Mouse (Mus musculus) bone marrow, adult 2 months (tissue): ENCODE results near the gene Rmnd5a. TPM values are rescaled to one million over a fixed set of nuclear protein-coding genes. Genes with fewer than 3 reads are reported as not detected.

Source experiments
- H3K27ac ChIP-seq: fragments of 200-500 bp; 2 replicates; pipeline ENCODE4 v1.5.1; 2012; ENCODE audit warnings: low read depth, mild to moderate bottlenecking, control low read depth, inconsistent platforms, low read length; ENCODE audit not compliant: control insufficient read depth, poor library complexity, insufficient read depth
- H3K4me1 ChIP-seq: fragments of 200-500 bp; 2 replicates; pipeline ENCODE4 v1.6.1; 2011; ENCODE audit warnings: low read length; ENCODE audit not compliant: control insufficient read depth, insufficient read depth
- H3K4me3 ChIP-seq: fragments of 200-500 bp; replicated peaks from 2 replicates; pipeline ENCODE3; 2011; ENCODE audit warnings: mild to moderate bottlenecking, low read depth, low read length, control low read depth; ENCODE audit not compliant: control insufficient read depth
- CTCF ChIP-seq: fragments of 200-500 bp; IDR thresholded peaks from 2 replicates; pipeline ENCODE4 v1.5.1; 2011; ENCODE audit warnings: low read length, control low read depth; ENCODE audit not compliant: control insufficient read depth, insufficient read depth
- POLR2A ChIP-seq: fragments of 200-500 bp; IDR thresholded peaks from 2 replicates; pipeline ENCODE4 v1.6.1; 2011; ENCODE audit warnings: low read depth, mild to moderate bottlenecking, control low read depth, low read length, borderline replicate concordance; ENCODE audit not compliant: control insufficient read depth
- WGBS: fragments of 180-500 bp; shearing (Covaris S2); methylation state at CpG from one replicate; pipeline ENCODE4 v1.1.7; 2018; 5-methylcytosine and 5-hydroxymethylcytosine counted together
- polyA plus RNA-seq: library from polyadenylated mRNA; stranded (reverse); fragments of >200 nt; gene quantifications from 2 replicates; pipeline ENCODE4 v1.2.4, GENCODE M21; 2011; ENCODE audit warnings: low replicate concordance; ENCODE audit not compliant: missing spikeins, insufficient read depth, insufficient read length

Rmnd5a gene
- polyA plus RNA-seq, 1 experiment = 21.4 TPM

- TF ChIP-seq CTCF = no peak
- TF ChIP-seq POLR2A = no peak
- H3K4me1 ChIP-seq = no peaks in the 10 kb centered on the region
- no peak overlapping the region for H3K4me3 ChIP-seq
- WGBS = 20% methylated on average over 2 of the region's 2 CpGs
- no peak overlapping the region for H3K27ac ChIP-seq
Measured at GRCm38 (mm10) chr6:71452792-71453191, 12.4 kb upstream of the Rmnd5a start.

DNA sequence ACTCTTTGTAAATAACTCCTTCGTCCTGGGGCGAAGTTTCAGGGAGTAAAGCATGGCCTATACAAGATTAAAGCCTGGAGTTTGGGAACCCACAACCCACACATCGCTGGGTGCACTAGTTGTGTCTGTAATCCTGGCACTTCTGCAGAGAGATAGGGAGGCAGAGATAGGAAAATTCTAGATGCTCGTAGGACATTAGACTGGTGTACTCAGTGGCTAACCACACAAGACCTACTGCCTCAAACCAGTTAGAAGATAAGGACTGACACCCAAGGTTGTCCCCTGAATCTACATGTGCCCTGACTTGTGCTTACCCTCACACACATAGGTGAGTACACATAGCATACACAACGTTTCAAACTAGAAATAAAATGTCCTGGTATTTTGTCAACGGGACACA is 5.1 kb upstream of the Rmnd5a start:
- H3K27ac ChIP-seq = no peak overlapping the region
- H3K4me1 ChIP-seq = peaks cover 2% of the 10 kb centered on the region; the same call in 1 of the 2 replicates
- H3K4me3 ChIP-seq = no peak overlapping the region
- TF ChIP-seq POLR2A (no peak), CTCF (no peak)
- WGBS = 62% methylated on average over 6 of the region's 6 CpGs

- TF ChIP-seq POLR2A (no peak), CTCF (no peak)
- Histone ChIP-seq H3K4me1 (peaks cover 2% of the 10 kb centered on the region; the same call in 1 of the 2 replicates), H3K4me3 (no peak overlapping the region), H3K27ac (no peak overlapping the region)
- WGBS = 0% methylated on average over 1 of the region's 1 CpGs
Measured at GRCm38 (mm10) chr6:71444756-71445155, 4.3 kb upstream of the Rmnd5a start.

- no peak overlapping the region for H3K4me3 ChIP-seq
- TF ChIP-seq CTCF (no peak), POLR2A (no peak)
- 71% methylated on average over 3 of the region's 3 CpGs for WGBS
- peaks cover 2% of the 10 kb centered on the region; the same call in 1 of the 2 replicates for H3K4me1 ChIP-seq
- no peak overlapping the region for H3K27ac ChIP-seq
Measured at GRCm38 (mm10) chr6:71442130-71442529, 1.7 kb upstream of the Rmnd5a start.

- peak overlapping the region; percentile 96 for H3K4me3 ChIP-seq
- H3K27ac ChIP-seq = peak overlapping the region; percentile 95
- peaks cover 2% of the 10 kb centered on the region; the same call in 1 of the 2 replicates for H3K4me1 ChIP-seq
- 4% methylated on average over 12 of the region's 12 CpGs for WGBS
- TF ChIP-seq CTCF (no peak), POLR2A (no peak)
Measured at GRCm38 (mm10) chr6:71441251-71441580, 779 bp upstream of the Rmnd5a start.

DNA sequence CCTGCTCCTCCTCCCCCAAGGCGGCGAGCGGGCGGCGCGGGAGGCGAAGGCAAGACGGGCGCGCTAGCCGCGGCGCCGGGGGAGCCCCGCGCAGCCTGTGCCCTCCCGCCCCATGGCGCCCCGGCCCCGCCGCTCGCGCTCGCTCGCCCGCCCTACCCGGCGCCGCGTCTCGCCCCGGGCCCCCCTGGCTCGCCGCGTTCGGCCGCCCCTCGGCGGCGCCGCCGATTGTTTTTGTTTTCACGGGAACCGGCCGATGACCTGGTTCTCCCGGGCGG is 283 bp downstream of the Rmnd5a start:
- under 1% methylated on average over 47 of the region's 47 CpGs for WGBS
- no peak for TF ChIP-seq POLR2A
- no peak for TF ChIP-seq CTCF
- peak overlapping the region; percentile 77 for H3K4me3 ChIP-seq
- H3K27ac ChIP-seq = peak overlapping the region; percentile 90
- H3K4me1 ChIP-seq = peaks cover 2% of the 10 kb centered on the region; the same call in 1 of the 2 replicates

DNA sequence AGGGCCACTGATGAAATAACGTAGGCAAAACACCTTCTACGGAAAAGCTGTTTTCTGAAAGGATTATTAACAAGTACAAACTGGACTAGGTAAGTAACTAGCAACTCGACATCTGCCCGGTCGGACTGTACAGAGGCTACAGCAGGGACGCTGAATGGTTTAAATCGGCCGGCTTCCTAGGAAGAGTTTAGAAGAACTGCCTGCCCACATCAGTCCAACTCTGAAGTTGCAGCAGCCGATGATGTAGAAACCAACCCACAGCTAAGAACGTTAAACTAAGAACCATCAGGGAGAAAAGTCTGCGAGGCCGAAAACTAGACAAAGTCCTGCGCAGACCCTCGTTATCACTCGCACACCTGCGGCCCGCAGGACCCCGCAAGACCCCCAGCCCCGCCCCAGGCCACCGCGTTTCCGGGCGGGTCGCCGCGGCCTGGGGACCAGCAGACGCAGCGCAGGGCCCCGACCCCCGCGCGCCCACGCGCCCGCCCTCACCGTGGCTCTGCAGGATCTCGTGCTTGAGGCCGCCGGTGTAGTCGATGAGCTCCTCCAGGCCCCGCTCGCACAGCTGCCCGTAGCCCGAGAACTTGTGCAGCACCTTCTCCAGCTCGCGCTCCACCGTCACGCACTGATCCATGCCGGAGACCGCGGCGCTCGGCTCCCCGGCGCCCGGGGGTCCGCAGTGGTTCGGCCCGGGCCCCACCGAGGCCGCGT is 776 bp downstream of the Rmnd5a start:
- Histone ChIP-seq H3K4me1 (peaks cover 2% of the 10 kb centered on the region; the same call in 1 of the 2 replicates), H3K4me3 (peak overlapping the region; percentile 77), H3K27ac (peak overlapping the region; percentile 90)
- under 1% methylated on average over 60 of the region's 62 CpGs for WGBS
- TF ChIP-seq CTCF = no peak
- 0 out of 2 replicates have a peak, but pooled peaks have one; percentile 13 for TF ChIP-seq POLR2A

- Histone ChIP-seq H3K4me1 (peaks cover 2% of the 10 kb centered on the region; the same call in 1 of the 2 replicates), H3K27ac (no peak overlapping the region), H3K4me3 (no peak overlapping the region)
- WGBS = 50% methylated on average over 1 of the region's 1 CpGs
- no peak for TF ChIP-seq POLR2A
- no peak for TF ChIP-seq CTCF
Measured at GRCm38 (mm10) chr6:71438070-71438469, 2.4 kb downstream of the Rmnd5a start.
